In genomic region chr9:21033136-21033535, GRCm38 (mm10) we compare ENCODE assay signal across 8 mouse cellular contexts. TPM values are rescaled to one million over a fixed set of nuclear protein-coding genes. Genes with fewer than 3 reads are reported as not detected.
DNase-seq lines count a peak whose midpoint lies in the region; ATAC-seq and TF ChIP-seq lines count a peak whose summit lies in the region.

No protein-coding gene starts in this region.

- ATAC-seq in heart, embryonic 15.5 days (replicated peaks; ENCODE audit: insufficient number of reproducible peaks, insufficient read depth, low FRiP score, low read depth), result peak; percentile 50
- no peak for ATAC-seq in neural tube, embryonic 13.5 days (ENCODE audit: low read depth)

- H3K4me3 ChIP-seq in embryonic fibroblast, embryonic 13.5 days (ENCODE audit: insufficient read depth, low read length), result peak overlapping the region; percentile 45
- H3K4me3 ChIP-seq in heart, embryonic 15.5 days, result peak overlapping the region; percentile 59
- peak overlapping the region; percentile 43 for H3K4me3 ChIP-seq in neural tube, embryonic 13.5 days

- peak overlapping the region; percentile 98 for H3K4me2 ChIP-seq in heart, embryonic 15.5 days
- peak overlapping the region; percentile 75 for H3K4me2 ChIP-seq in neural tube, embryonic 13.5 days

- H3K27me3 ChIP-seq in heart, embryonic 15.5 days, result peaks cover 66% of the 10 kb centered on the region
- H3K27me3 ChIP-seq in neural tube, embryonic 13.5 days, result peaks cover 99% of the 10 kb centered on the region

- peak; percentile 92 for DNase-seq in CD4-positive, CD25-positive, alpha-beta regulatory T cell, adult 2 months (ENCODE audit: low read depth, low spot score)
- DNase-seq in adipocyte (ENCODE audit: low spot score), result peak; percentile 75
- DNase-seq in kidney, postnatal 14 days, result peak; percentile 93
- peak; percentile 93 to 95 for DNase-seq in lung, adult 18-20 months
- peak; percentile 68 for DNase-seq in thymus, postnatal 14 days

- H3K4me1 ChIP-seq in embryonic fibroblast, embryonic 13.5 days (ENCODE audit: control insufficient read depth, insufficient read depth, low read length), result peaks cover 3% of the 10 kb centered on the region; the same call in 1 of the 2 replicates
- peaks cover 74% of the 10 kb centered on the region for H3K4me1 ChIP-seq in heart, embryonic 15.5 days (replicated peaks)
- peaks cover 74% of the 10 kb centered on the region for H3K4me1 ChIP-seq in neural tube, embryonic 13.5 days (replicated peaks)

- WGBS in heart, embryonic 15.5 days, result 0% methylated on average over 34 of the region's 34 CpGs
- WGBS in neural tube, embryonic 13.5 days, result 1% methylated on average over 34 of the region's 34 CpGs

- no peak for TF ChIP-seq CTCF in embryonic fibroblast, embryonic 13.5 days (IDR thresholded peaks at IDR 0.05; ENCODE audit: borderline replicate concordance, insufficient read depth, low read length)

- H3K36me3 ChIP-seq in heart, embryonic 15.5 days, result no peaks in the 10 kb centered on the region
- H3K36me3 ChIP-seq in neural tube, embryonic 13.5 days, result no peaks in the 10 kb centered on the region

- TF ChIP-seq POLR2A in embryonic fibroblast, embryonic 13.5 days (IDR thresholded peaks at IDR 0.05; ENCODE audit: low read depth, low read length), result peak; percentile 60

- no peak overlapping the region for H3K27ac ChIP-seq in embryonic fibroblast, embryonic 13.5 days (ENCODE audit: insufficient read depth, low read length)
- no peak overlapping the region for H3K27ac ChIP-seq in heart, embryonic 15.5 days
- H3K27ac ChIP-seq in neural tube, embryonic 13.5 days (replicated peaks), result no peak overlapping the region

- H3K9me3 ChIP-seq in heart, embryonic 15.5 days (replicated peaks), result no peaks in the 10 kb centered on the region
- no peaks in the 10 kb centered on the region for H3K9me3 ChIP-seq in neural tube, embryonic 13.5 days

- peak overlapping the region; percentile 44 for H3K9ac ChIP-seq in heart, embryonic 15.5 days
- peak overlapping the region; percentile 47 for H3K9ac ChIP-seq in neural tube, embryonic 13.5 days

RNA-seq across cellular contexts. Expression of gene Icam5, which starts 1.3 kb away (rescaled TPM):
- 0.82 and 1.0 TPM in 2 replicates for polyA plus RNA-seq in embryonic fibroblast, embryonic 13.5 days (2011; ENCODE audit: insufficient read length, low read depth, missing spikeins)
- 0.04 and 0.13 TPM in 2 replicates for polyA plus RNA-seq in heart, embryonic 15.5 days (2015; fragmentation: Nextera tagmentation; extraction: Ambion mirVana)
- polyA plus RNA-seq in neural tube, embryonic 13.5 days (2015; fragmentation: Nextera tagmentation; extraction: Ambion mirVana), result 0.45 and 0.68 TPM in 2 replicates

RNA-seq across cellular contexts. Expression of gene Icam4, which starts 4.0 kb away (rescaled TPM):
- polyA plus RNA-seq in embryonic fibroblast, embryonic 13.5 days (2011; ENCODE audit: insufficient read length, low read depth, missing spikeins), result not detected in 2 replicates
- 1.9 and 2.8 TPM in 2 replicates for polyA plus RNA-seq in heart, embryonic 15.5 days (2015; fragmentation: Nextera tagmentation; extraction: Ambion mirVana)
- 0.33 and 0.56 TPM in 2 replicates for polyA plus RNA-seq in neural tube, embryonic 13.5 days (2015; fragmentation: Nextera tagmentation; extraction: Ambion mirVana)

RNA-seq across cellular contexts. Expression of gene Icam1, which starts 17.4 kb away (rescaled TPM):
- polyA plus RNA-seq in embryonic fibroblast, embryonic 13.5 days (2011; ENCODE audit: insufficient read length, low read depth, missing spikeins), result 15.4 and 18.9 TPM in 2 replicates
- polyA plus RNA-seq in heart, embryonic 15.5 days (2015; fragmentation: Nextera tagmentation; extraction: Ambion mirVana), result 13.2 and 24.9 TPM in 2 replicates
- 3.9 and 4.8 TPM in 2 replicates for polyA plus RNA-seq in neural tube, embryonic 13.5 days (2015; fragmentation: Nextera tagmentation; extraction: Ambion mirVana)

RNA-seq across cellular contexts. Expression of gene Mrpl4, which starts 30.6 kb away (rescaled TPM):
- 43.7 and 43.9 TPM in 2 replicates for polyA plus RNA-seq in embryonic fibroblast, embryonic 13.5 days (2011; ENCODE audit: insufficient read length, low read depth, missing spikeins)
- polyA plus RNA-seq in heart, embryonic 15.5 days (2015; fragmentation: Nextera tagmentation; extraction: Ambion mirVana), result 136 and 147 TPM in 2 replicates
- polyA plus RNA-seq in neural tube, embryonic 13.5 days (2015; fragmentation: Nextera tagmentation; extraction: Ambion mirVana), result 105 and 110 TPM in 2 replicates

RNA-seq across cellular contexts. Expression of gene Zglp1, which starts 33.8 kb away (rescaled TPM):
- polyA plus RNA-seq in embryonic fibroblast, embryonic 13.5 days (2011; ENCODE audit: insufficient read length, low read depth, missing spikeins), result not detected in 2 replicates
- polyA plus RNA-seq in heart, embryonic 15.5 days (2015; fragmentation: Nextera tagmentation; extraction: Ambion mirVana), result 0.42 TPM in 1 of 2 replicates, not detected in the other
- polyA plus RNA-seq in neural tube, embryonic 13.5 days (2015; fragmentation: Nextera tagmentation; extraction: Ambion mirVana), result 1.4 and 2.1 TPM in 2 replicates
